Mouse (Mus musculus): Measurements from ENCODE around the gene Gse1. TPM values are rescaled to one million over a fixed set of nuclear protein-coding genes. Genes with fewer than 3 reads are reported as not detected.
A peak's percentile ranks its signal among the peaks of the same experiment; 100 is the strongest.

Gse1 gene
- polyA plus RNA-seq, 1 experiment from 2014 or later: 20.7 TPM

DNA sequence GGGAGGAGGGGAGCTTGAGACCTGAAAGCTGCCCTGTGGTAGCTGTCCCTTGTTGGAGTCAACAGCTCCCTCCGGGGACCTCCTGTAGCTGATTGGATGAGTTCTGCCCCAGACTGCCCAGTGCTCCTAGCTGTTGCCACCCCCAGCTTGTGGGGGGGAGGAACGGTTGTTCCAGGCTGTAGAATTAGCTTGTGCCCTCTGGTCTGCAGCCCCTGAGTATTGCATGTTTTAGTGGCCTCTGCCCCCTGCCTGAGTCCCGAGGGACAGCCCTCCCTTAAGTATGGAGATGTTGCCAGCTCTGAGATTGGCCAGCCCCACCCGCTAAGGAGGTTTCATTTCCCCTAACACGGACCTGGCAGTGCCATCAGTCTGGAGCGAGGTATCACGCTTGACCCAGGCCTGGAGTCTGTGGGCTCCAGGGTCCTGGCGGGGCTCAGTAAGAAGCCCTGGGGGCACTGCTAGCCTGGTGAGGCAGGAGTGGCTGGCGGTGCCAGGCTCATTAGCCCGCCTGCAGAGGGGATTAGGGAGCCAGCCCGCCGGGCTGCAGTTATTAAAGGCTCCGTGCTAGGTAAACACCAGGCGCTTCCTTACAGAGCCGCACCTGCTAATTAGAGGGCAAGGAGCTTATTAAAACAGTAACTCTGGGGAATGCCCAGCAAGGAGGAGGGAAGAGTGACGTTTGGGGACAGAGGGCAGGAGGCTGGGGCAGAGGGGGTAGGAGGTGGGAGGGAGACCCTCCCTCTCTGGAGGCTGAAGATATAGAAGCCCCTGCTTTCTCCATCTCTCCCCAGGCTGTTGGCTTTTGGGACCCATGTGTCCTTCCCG, 107.2 kb downstream of the Gse1 start:
- H3K9me3 ChIP-seq (ENCODE audit: control insufficient read depth, low read length): no peaks in the 10 kb centered on the region
- H3K4me3 ChIP-seq (ENCODE audit: low read depth, low read length): no peak overlapping the region
- peak overlapping the region; percentile 39 for H3K4me2 ChIP-seq
- peak; percentile 98 for DNase-seq (ENCODE audit: low spot score, missing footprints)
- 1% methylated on average over 17 of the region's 17 CpGs for WGBS
- H3K27ac ChIP-seq (ENCODE audit: low read depth, low read length): peak overlapping the region; percentile 93
- no peaks in the 10 kb centered on the region for H3K36me3 ChIP-seq (ENCODE audit: control insufficient read depth, insufficient read depth, low read length)
- no peaks in the 10 kb centered on the region for H3K27me3 ChIP-seq (ENCODE audit: control insufficient read depth, insufficient read depth, low read length)
- ATAC-seq (ENCODE audit: low FRiP score): peak; percentile 70
- peak overlapping the region; percentile 54 for H3K9ac ChIP-seq (ENCODE audit: low read length)
- H3K4me1 ChIP-seq (ENCODE audit: control insufficient read depth, insufficient read depth, low read length): peaks cover 39% of the 10 kb centered on the region

- peak overlapping the region; percentile 39 for H3K4me2 ChIP-seq
- peak overlapping the region; percentile 93 for H3K27ac ChIP-seq (ENCODE audit: low read depth, low read length)
- peaks cover 39% of the 10 kb centered on the region for H3K4me1 ChIP-seq (ENCODE audit: control insufficient read depth, insufficient read depth, low read length)
- peak overlapping the region; percentile 54 for H3K9ac ChIP-seq (ENCODE audit: low read length)
- ATAC-seq (ENCODE audit: low FRiP score) (peak; percentile 79), DNase-seq (ENCODE audit: low spot score, missing footprints) (peak; percentile 96)
- H3K4me3 ChIP-seq (ENCODE audit: low read depth, low read length): no peak overlapping the region
- WGBS: 1% methylated on average over 9 of the region's 9 CpGs
- no peaks in the 10 kb centered on the region for H3K27me3 ChIP-seq (ENCODE audit: control insufficient read depth, insufficient read depth, low read length)
- no peaks in the 10 kb centered on the region for H3K9me3 ChIP-seq (ENCODE audit: control insufficient read depth, low read length)
- H3K36me3 ChIP-seq (ENCODE audit: control insufficient read depth, insufficient read depth, low read length): no peaks in the 10 kb centered on the region
Measured at GRCm38 (mm10) chr8:120336087-120336380, 107.8 kb downstream of the Gse1 start.

GRCm38 (mm10) chr8:120336909-120337555, 108.8 kb downstream of the Gse1 start:
- no peak overlapping the region for H3K4me3 ChIP-seq (ENCODE audit: low read depth, low read length)
- H3K4me2 ChIP-seq: no peak overlapping the region
- no peaks in the 10 kb centered on the region for H3K36me3 ChIP-seq (ENCODE audit: control insufficient read depth, insufficient read depth, low read length)
- WGBS: 43% methylated on average over 5 of the region's 5 CpGs
- peak overlapping the region; percentile 93 for H3K27ac ChIP-seq (ENCODE audit: low read depth, low read length)
- H3K4me1 ChIP-seq (ENCODE audit: control insufficient read depth, insufficient read depth, low read length): peaks cover 45% of the 10 kb centered on the region
- no peaks in the 10 kb centered on the region for H3K27me3 ChIP-seq (ENCODE audit: control insufficient read depth, insufficient read depth, low read length)
- ATAC-seq (ENCODE audit: low FRiP score) (no peak), DNase-seq (ENCODE audit: low spot score, missing footprints) (no peak)
- H3K9me3 ChIP-seq (ENCODE audit: control insufficient read depth, low read length): no peaks in the 10 kb centered on the region
- no peak overlapping the region for H3K9ac ChIP-seq (ENCODE audit: low read length)

DNA sequence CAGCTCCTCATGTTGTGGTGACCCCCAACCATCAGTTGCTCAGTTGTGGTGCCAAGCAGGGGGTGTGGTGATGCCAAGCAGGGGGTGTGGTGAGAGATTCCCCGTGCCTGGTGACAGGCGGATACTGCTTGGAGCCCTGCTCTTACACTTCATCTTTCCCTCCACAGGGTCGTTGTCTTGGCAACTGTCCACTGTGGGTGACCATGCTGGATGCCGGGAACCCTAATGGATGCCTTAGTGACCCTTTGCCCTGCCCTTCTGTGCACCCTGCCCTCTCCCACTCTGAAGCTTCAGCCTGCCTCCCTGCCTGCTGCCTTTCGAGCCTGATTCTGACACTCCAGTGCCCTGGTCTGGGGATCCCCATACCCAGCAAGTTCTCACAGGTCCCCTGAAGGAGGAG, 109.4 kb downstream of the Gse1 start:
- Histone ChIP-seq H3K27ac (ENCODE audit: low read depth, low read length) (no peak overlapping the region), H3K27me3 (ENCODE audit: control insufficient read depth, insufficient read depth, low read length) (no peaks in the 10 kb centered on the region), H3K4me1 (ENCODE audit: control insufficient read depth, insufficient read depth, low read length) (peaks cover 45% of the 10 kb centered on the region)

GRCm38 (mm10) chr8:120338678-120339077, 110.4 kb downstream of the Gse1 start:
- Histone ChIP-seq H3K9ac (ENCODE audit: low read length) (no peak overlapping the region), H3K36me3 (ENCODE audit: control insufficient read depth, insufficient read depth, low read length) (no peaks in the 10 kb centered on the region), H3K9me3 (ENCODE audit: control insufficient read depth, low read length) (no peaks in the 10 kb centered on the region), H3K4me1 (ENCODE audit: control insufficient read depth, insufficient read depth, low read length) (peaks cover 48% of the 10 kb centered on the region), H3K27ac (ENCODE audit: low read depth, low read length) (no peak overlapping the region), H3K27me3 (ENCODE audit: control insufficient read depth, insufficient read depth, low read length) (no peaks in the 10 kb centered on the region), H3K4me3 (ENCODE audit: low read depth, low read length) (no peak overlapping the region), H3K4me2 (no peak overlapping the region)
- no peak for DNase-seq (ENCODE audit: low spot score, missing footprints)
- 98% methylated on average over 7 of the region's 7 CpGs for WGBS
- no peak for ATAC-seq (ENCODE audit: low FRiP score)

More for the DNA sequence above, 109.4 kb downstream of the Gse1 start:
- H3K36me3 ChIP-seq (ENCODE audit: control insufficient read depth, insufficient read depth, low read length): no peaks in the 10 kb centered on the region
- DNase-seq (ENCODE audit: low spot score, missing footprints): no peak
- WGBS: 36% methylated on average over 5 of the region's 5 CpGs
- no peak overlapping the region for H3K9ac ChIP-seq (ENCODE audit: low read length)
- H3K4me3 ChIP-seq (ENCODE audit: low read depth, low read length): no peak overlapping the region
- no peak for ATAC-seq (ENCODE audit: low FRiP score)
- no peak overlapping the region for H3K4me2 ChIP-seq
- no peaks in the 10 kb centered on the region for H3K9me3 ChIP-seq (ENCODE audit: control insufficient read depth, low read length)

- Histone ChIP-seq H3K9me3 (ENCODE audit: control insufficient read depth, low read length) (no peaks in the 10 kb centered on the region), H3K9ac (ENCODE audit: low read length) (no peak overlapping the region), H3K27ac (ENCODE audit: low read depth, low read length) (no peak overlapping the region), H3K4me1 (ENCODE audit: control insufficient read depth, insufficient read depth, low read length) (peaks cover 52% of the 10 kb centered on the region), H3K4me3 (ENCODE audit: low read depth, low read length) (no peak overlapping the region), H3K36me3 (ENCODE audit: control insufficient read depth, insufficient read depth, low read length) (no peaks in the 10 kb centered on the region), H3K27me3 (ENCODE audit: control insufficient read depth, insufficient read depth, low read length) (no peaks in the 10 kb centered on the region), H3K4me2 (no peak overlapping the region)
- DNase-seq (ENCODE audit: low spot score, missing footprints) (no peak), ATAC-seq (ENCODE audit: low FRiP score) (no peak)
- 63% methylated on average over 7 of the region's 8 CpGs for WGBS
Measured at GRCm38 (mm10) chr8:120339743-120340142, 111.5 kb downstream of the Gse1 start.

- Histone ChIP-seq H3K9ac (ENCODE audit: low read length) (peak overlapping the region; percentile 14), H3K27ac (ENCODE audit: low read depth, low read length) (0 out of 2 replicates have a peak overlapping the region, but pooled peaks have one; percentile 3), H3K4me2 (no peak overlapping the region), H3K9me3 (ENCODE audit: control insufficient read depth, low read length) (no peaks in the 10 kb centered on the region), H3K36me3 (ENCODE audit: control insufficient read depth, insufficient read depth, low read length) (no peaks in the 10 kb centered on the region), H3K27me3 (ENCODE audit: control insufficient read depth, insufficient read depth, low read length) (no peaks in the 10 kb centered on the region), H3K4me3 (ENCODE audit: low read depth, low read length) (no peak overlapping the region), H3K4me1 (ENCODE audit: control insufficient read depth, insufficient read depth, low read length) (peaks cover 41% of the 10 kb centered on the region)
- WGBS: 52% methylated on average over 10 of the region's 10 CpGs
- DNase-seq (ENCODE audit: low spot score, missing footprints) (no peak), ATAC-seq (ENCODE audit: low FRiP score) (no peak)
Measured at GRCm38 (mm10) chr8:120341124-120341523, 112.9 kb downstream of the Gse1 start.

DNA sequence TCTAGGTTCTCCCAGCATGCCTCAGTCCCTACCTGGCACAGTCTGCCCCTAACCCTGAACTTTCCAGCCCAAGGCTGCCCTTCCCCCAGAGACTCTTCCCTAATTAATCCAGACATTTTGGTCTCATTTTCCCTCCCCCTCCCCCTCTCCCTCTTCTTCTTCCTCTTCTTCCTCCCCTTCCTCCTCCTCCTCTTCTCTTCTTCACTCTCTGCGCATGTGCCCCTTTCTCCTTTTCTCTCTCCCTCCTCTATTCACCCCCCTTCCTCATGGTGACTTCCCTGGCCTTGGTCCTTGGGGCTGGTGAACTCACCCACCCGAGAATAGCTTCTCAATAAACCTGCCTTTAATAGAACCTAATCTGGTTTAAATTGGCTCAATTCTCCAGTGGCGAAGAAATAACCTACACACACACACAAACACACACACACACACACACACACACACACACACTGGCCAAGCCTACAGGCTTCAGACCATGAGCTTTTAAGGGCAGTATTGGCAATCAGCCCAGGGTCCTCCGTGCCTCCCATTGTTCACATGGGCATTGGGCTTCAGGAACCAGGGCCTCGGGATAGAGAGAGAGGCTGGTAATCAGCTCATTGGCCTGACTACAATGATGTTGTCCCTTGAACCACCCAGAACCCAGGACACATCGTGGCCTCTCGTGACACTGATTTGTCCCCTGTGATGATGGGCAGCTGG, 114.7 kb downstream of the Gse1 start:
- Histone ChIP-seq H3K27me3 (ENCODE audit: control insufficient read depth, insufficient read depth, low read length) (no peaks in the 10 kb centered on the region; the same call in 1 of the 2 replicates), H3K4me1 (ENCODE audit: control insufficient read depth, insufficient read depth, low read length) (peaks cover 37% of the 10 kb centered on the region), H3K4me2 (no peak overlapping the region), H3K9me3 (ENCODE audit: control insufficient read depth, low read length) (no peaks in the 10 kb centered on the region), H3K9ac (ENCODE audit: low read length) (peak overlapping the region; percentile 9; the same call in 1 of the 2 replicates), H3K4me3 (ENCODE audit: low read depth, low read length) (no peak overlapping the region), H3K27ac (ENCODE audit: low read depth, low read length) (no peak overlapping the region), H3K36me3 (ENCODE audit: control insufficient read depth, insufficient read depth, low read length) (no peaks in the 10 kb centered on the region)
- DNase-seq (ENCODE audit: low spot score, missing footprints): no peak
- no peak for ATAC-seq (ENCODE audit: low FRiP score)
- WGBS: 78% methylated on average over 7 of the region's 7 CpGs

DNA sequence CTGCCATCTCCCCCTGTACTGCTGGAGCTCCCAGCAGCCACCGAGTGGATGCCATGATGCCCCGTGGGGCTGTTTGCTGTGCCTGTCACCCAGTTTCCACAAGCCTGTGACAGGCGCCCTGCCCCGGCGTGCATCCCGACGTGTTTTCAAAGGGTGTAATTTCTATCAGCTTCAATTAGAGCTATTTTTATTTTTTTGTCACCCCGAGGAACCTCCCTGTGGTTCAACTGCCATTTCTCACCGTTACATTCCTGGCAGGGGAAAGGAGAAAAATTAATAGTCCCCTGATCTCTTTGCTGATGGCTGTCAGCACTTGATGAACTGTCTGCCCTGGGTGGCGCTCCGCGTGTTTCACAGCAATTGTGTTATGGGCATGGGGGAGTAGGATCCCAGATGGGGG, 115.3 kb downstream of the Gse1 start:
- Histone ChIP-seq H3K9ac (ENCODE audit: low read length) (peak overlapping the region; percentile 9; the same call in 1 of the 2 replicates), H3K4me3 (ENCODE audit: low read depth, low read length) (no peak overlapping the region), H3K27me3 (ENCODE audit: control insufficient read depth, insufficient read depth, low read length) (no peaks in the 10 kb centered on the region; the same call in 1 of the 2 replicates), H3K36me3 (ENCODE audit: control insufficient read depth, insufficient read depth, low read length) (no peaks in the 10 kb centered on the region), H3K9me3 (ENCODE audit: control insufficient read depth, low read length) (no peaks in the 10 kb centered on the region), H3K4me2 (no peak overlapping the region), H3K27ac (ENCODE audit: low read depth, low read length) (no peak overlapping the region), H3K4me1 (ENCODE audit: control insufficient read depth, insufficient read depth, low read length) (peaks cover 43% of the 10 kb centered on the region)
- no peak for DNase-seq (ENCODE audit: low spot score, missing footprints)
- ATAC-seq (ENCODE audit: low FRiP score): no peak
- WGBS: 91% methylated on average over 12 of the region's 12 CpGs
